ENCODE assay signal across 8 mouse cellular contexts in genomic region chr4:82506081-82506730, GRCm38 (mm10).
DNase-seq lines count a peak whose midpoint lies in the region; ATAC-seq and TF ChIP-seq lines count a peak whose summit lies in the region.

No protein-coding gene starts in this region.

- H3K4me2 ChIP-seq in hindbrain, embryonic 13.5 days: peak overlapping the region; percentile 94
- H3K4me2 ChIP-seq in lung, postnatal 0 days (replicated peaks; ENCODE audit: low read depth, low read length): peak overlapping the region; percentile 89

- H3K27ac ChIP-seq in hindbrain, embryonic 13.5 days: peak overlapping the region; percentile 99
- peak overlapping the region; percentile 99 for H3K27ac ChIP-seq in lung, postnatal 0 days (ENCODE audit: low read length)

- peak; percentile 73 for ATAC-seq in hindbrain, embryonic 13.5 days (ENCODE audit: low FRiP score)
- peak; percentile 84 for ATAC-seq in lung, postnatal 0 days

- no peaks in the 10 kb centered on the region for H3K36me3 ChIP-seq in hindbrain, embryonic 13.5 days
- no peaks in the 10 kb centered on the region for H3K36me3 ChIP-seq in lung, postnatal 0 days (ENCODE audit: insufficient read depth, low read length)

- peak; percentile 28; the same call in 1 of the 2 replicates for TF ChIP-seq CTCF in lung, postnatal 0 days (IDR thresholded peaks at IDR 0.05)

- peaks cover 5% of the 10 kb centered on the region; the same call in 1 of the 2 replicates for H3K27me3 ChIP-seq in hindbrain, embryonic 13.5 days
- no peaks in the 10 kb centered on the region for H3K27me3 ChIP-seq in lung, postnatal 0 days (replicated peaks; ENCODE audit: insufficient read depth, low read length)

- under 1% methylated on average over 22 of the region's 81 CpGs for WGBS in hindbrain, embryonic 13.5 days
- 3% methylated on average over 38 of the region's 81 CpGs for WGBS in lung, postnatal 0 days

- DNase-seq in R1 (ENCODE audit: low read depth, low spot score): peak; percentile 83
- peak; percentile 88 to 95 for DNase-seq in cerebellum, postnatal 14 days
- DNase-seq in gastrocnemius, adult 18-20 months (ENCODE audit: low spot score): peak; percentile 93
- DNase-seq in layer of hippocampus, postnatal 36 days: peak; percentile 90 to 91
- peak; percentile 94 for DNase-seq in lung, postnatal 0 days (ENCODE audit: low spot score)
- DNase-seq in retina, postnatal 7 days (ENCODE audit: low read depth, low spot score): peak; percentile 65
- DNase-seq in c-Kit-positive CD71-positive TER-119-positive erythroid progenitor cells, embryonic 14.5 days (ENCODE audit: low spot score): no peak

- H3K4me1 ChIP-seq in hindbrain, embryonic 13.5 days (replicated peaks): peaks cover 24% of the 10 kb centered on the region
- peaks cover 14% of the 10 kb centered on the region; the same call in 1 of the 2 replicates for H3K4me1 ChIP-seq in lung, postnatal 0 days (ENCODE audit: insufficient read depth, low read depth, low read length)

- peak overlapping the region; percentile 99 for H3K9ac ChIP-seq in hindbrain, embryonic 13.5 days
- H3K9ac ChIP-seq in lung, postnatal 0 days (replicated peaks; ENCODE audit: low read depth): peak overlapping the region; percentile 93

- H3K4me3 ChIP-seq in hindbrain, embryonic 13.5 days: peak overlapping the region; percentile 84
- peak overlapping the region; percentile 81 for H3K4me3 ChIP-seq in lung, postnatal 0 days (ENCODE audit: low read depth, low read length)

- H3K9me3 ChIP-seq in hindbrain, embryonic 13.5 days: no peaks in the 10 kb centered on the region
- no peaks in the 10 kb centered on the region for H3K9me3 ChIP-seq in lung, postnatal 0 days (ENCODE audit: low read length)

- no peak for TF ChIP-seq EP300 in lung, postnatal 0 days (IDR thresholded peaks at IDR 0.05)
